Mouse (Mus musculus) forebrain, embryonic 16.5 days (tissue): ENCODE results near the gene Coil. TPM values are rescaled to one million over a fixed set of nuclear protein-coding genes. Genes with fewer than 3 reads are reported as not detected.

Experiments used
- ATAC-seq: fragments of 200-750 bp; cut with Nextera tagmentation; 2 replicates; pipeline ENCODE4 v1.8.0; 2017; ENCODE audit warnings: mild to moderate bottlenecking, moderate library complexity
- H3K27ac ChIP-seq: fragments of 300-500 bp; sonication (generic); 2 replicates; pipeline ENCODE4 v1.5.1; 2014; ENCODE audit warnings: low read length, control low read depth
- H3K27me3 ChIP-seq: fragments of 300-500 bp; sonication (generic); replicated peaks from 2 replicates; pipeline ENCODE4 v1.6.1; 2014; ENCODE audit warnings: low read length; ENCODE audit not compliant: control insufficient read depth, insufficient read depth
- H3K36me3 ChIP-seq: fragments of 300-500 bp; sonication (generic); 2 replicates; pipeline ENCODE4 v1.6.1; 2014; ENCODE audit not compliant: control insufficient read depth, insufficient read depth
- H3K4me1 ChIP-seq: fragments of 300-500 bp; sonication (generic); replicated peaks from 2 replicates; pipeline ENCODE4 v1.6.1; 2014; ENCODE audit warnings: low read length; ENCODE audit not compliant: control insufficient read depth, insufficient read depth
- H3K4me2 ChIP-seq: fragments of 300-500 bp; sonication (generic); 2 replicates; pipeline ENCODE4 v1.6.1; 2014; ENCODE audit warnings: mild to moderate bottlenecking, low read length, control low read depth
- H3K4me3 ChIP-seq: fragments of 300-500 bp; sonication (generic); replicated peaks from 2 replicates; pipeline ENCODE4 v1.5.1; 2014; ENCODE audit warnings: mild to moderate bottlenecking, low read length, control low read depth
- H3K9ac ChIP-seq: fragments of 300-500 bp; sonication (generic); replicated peaks from 2 replicates; pipeline ENCODE4 v1.6.1; 2014; ENCODE audit warnings: low read depth, low read length, control low read depth
- H3K9me3 ChIP-seq: fragments of 300-500 bp; sonication (generic); 2 replicates; pipeline ENCODE4 v1.6.1; 2016; ENCODE audit warnings: low read length; ENCODE audit not compliant: control insufficient read depth
- WGBS: fragments of 180-500 bp; shearing (Covaris S2); extraction: QIAGEN DNeasy Blood & Tissue Kit; methylation state at CpG from one replicate; pipeline ENCODE4 v1.1.7; 2014; 5-methylcytosine and 5-hydroxymethylcytosine counted together
- polyA plus RNA-seq: library from polyadenylated mRNA; unstranded; fragments of >200 nt; fragmentation: Nextera tagmentation; extraction: Ambion mirVana; gene quantifications from 2 replicates; pipeline ENCODE4 v1.2.1, GENCODE M21; 2015

Coil gene
- polyA plus RNA-seq, result 27.1 and 28.1 TPM in 2 replicates

DNA sequence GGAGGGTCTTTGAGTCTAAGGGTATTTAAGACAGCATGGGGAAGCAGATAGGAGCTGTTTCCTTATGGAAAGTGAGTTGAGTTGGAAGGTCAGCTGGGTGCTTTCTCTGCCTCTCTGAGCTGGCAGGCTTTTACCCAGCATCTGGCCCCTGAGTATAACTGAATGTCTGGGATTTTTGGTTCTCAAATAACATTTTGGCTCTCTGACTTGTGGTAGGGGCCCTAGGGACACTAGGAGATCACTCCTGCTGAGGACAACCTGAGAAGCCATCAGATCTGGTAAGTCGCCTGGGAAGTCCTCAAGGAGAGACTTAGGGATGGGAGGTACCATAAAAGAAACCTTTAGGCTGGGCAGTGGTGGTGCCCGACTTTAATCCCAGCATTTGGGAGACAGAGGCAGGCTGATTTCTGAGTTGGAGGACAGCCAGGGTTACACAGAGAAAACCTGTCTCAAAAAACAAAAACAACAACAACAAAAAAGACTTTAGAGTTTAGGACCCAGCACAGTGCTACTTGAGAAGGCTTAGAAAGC, at the start of gene Coil:
Gene Coil (plus strand): TSS at position 51 of the 531 bp plus-strand sequence.
- Histone ChIP-seq H3K4me3 (no peak within 1 kb of the TSS), H3K27me3 (no peaks in the 10 kb centered on the region), H3K4me2 (no peak within 1 kb of the TSS), H3K27ac (no peak within 1 kb of the TSS), H3K9ac (no peak within 1 kb of the TSS), H3K9me3 (no peaks in the 10 kb centered on the region), H3K36me3 (no peaks in the 10 kb centered on the region), H3K4me1 (peaks cover 7% of the 10 kb centered on the region; the same call in 1 of the 2 replicates)
- ATAC-seq, result no peak
- WGBS, result 42% methylated on average over 2 of the region's 2 CpGs

- no peaks in the 10 kb centered on the region for H3K27me3 ChIP-seq
- 96% methylated on average over 5 of the region's 5 CpGs for WGBS
- no peak overlapping the region for H3K9ac ChIP-seq
- no peak overlapping the region for H3K4me3 ChIP-seq
- peaks cover 15% of the 10 kb centered on the region for H3K36me3 ChIP-seq
- no peak overlapping the region for H3K27ac ChIP-seq
- H3K4me1 ChIP-seq, result no peaks in the 10 kb centered on the region
- no peak overlapping the region for H3K4me2 ChIP-seq
- no peaks in the 10 kb centered on the region for H3K9me3 ChIP-seq
- no peak for ATAC-seq
Measured at GRCm38 (mm10) chr11:88926566-88926965, 43.5 kb upstream of the Coil start.

DNA sequence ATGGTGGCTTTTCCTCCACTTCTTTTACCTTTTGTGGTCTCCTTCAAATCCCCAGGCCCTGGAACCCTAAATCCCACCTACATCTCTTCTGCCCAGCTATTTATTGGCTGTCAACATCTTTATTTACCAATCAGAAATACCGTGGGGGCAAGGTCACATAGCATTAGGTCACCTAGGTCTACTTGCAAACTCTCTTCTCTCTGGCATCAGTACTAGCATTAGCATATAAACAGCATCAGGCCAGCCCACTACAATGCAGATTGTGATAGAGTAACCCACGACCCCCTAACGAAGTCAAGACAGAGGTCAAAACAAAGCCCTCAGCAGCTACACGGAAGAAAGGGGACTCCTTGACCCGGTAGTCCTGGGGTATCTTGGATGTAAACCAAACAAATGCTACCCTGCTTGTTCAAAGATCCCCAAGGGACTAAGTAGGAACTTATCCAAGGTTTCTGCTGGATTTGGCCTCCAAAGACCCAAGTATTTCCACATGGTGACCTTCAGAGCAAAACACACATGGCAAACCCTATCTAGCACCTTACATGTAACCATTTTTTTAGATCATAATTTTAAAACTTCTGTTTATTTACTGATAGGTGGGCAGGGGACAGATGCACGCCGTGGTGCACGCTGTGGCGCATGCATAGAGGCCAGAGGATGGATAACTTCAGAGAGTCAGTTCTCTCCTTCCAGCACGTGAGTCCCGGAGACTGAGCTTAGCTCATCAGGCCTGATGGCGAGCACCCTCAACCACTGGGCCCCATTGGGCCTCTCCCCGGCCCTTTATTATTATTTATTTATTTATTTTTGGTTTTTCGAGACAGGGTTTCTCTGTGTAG, 38.1 kb upstream of the Coil start:
- Histone ChIP-seq H3K9ac (no peak overlapping the region), H3K36me3 (peaks cover 9% of the 10 kb centered on the region), H3K4me1 (no peaks in the 10 kb centered on the region), H3K27ac (no peak overlapping the region), H3K4me2 (no peak overlapping the region), H3K27me3 (no peaks in the 10 kb centered on the region), H3K9me3 (no peaks in the 10 kb centered on the region), H3K4me3 (no peak overlapping the region)
- ATAC-seq, result no peak
- WGBS, result 78% methylated on average over 14 of the region's 14 CpGs

GRCm38 (mm10) chr11:88933030-88933429, 37.0 kb upstream of the Coil start:
- no peak overlapping the region for H3K27ac ChIP-seq
- no peak overlapping the region for H3K4me3 ChIP-seq
- no peaks in the 10 kb centered on the region for H3K27me3 ChIP-seq
- ATAC-seq, result no peak
- 93% methylated on average over 9 of the region's 9 CpGs for WGBS
- no peaks in the 10 kb centered on the region for H3K9me3 ChIP-seq
- peaks cover 9% of the 10 kb centered on the region for H3K36me3 ChIP-seq
- no peaks in the 10 kb centered on the region for H3K4me1 ChIP-seq
- no peak overlapping the region for H3K4me2 ChIP-seq
- no peak overlapping the region for H3K9ac ChIP-seq

GRCm38 (mm10) chr11:88934089-88935000, 35.7 kb upstream of the Coil start:
- Histone ChIP-seq H3K4me1 (no peaks in the 10 kb centered on the region), H3K4me3 (no peak overlapping the region), H3K36me3 (peaks cover 10% of the 10 kb centered on the region), H3K9ac (no peak overlapping the region), H3K27ac (no peak overlapping the region), H3K4me2 (no peak overlapping the region), H3K27me3 (no peaks in the 10 kb centered on the region), H3K9me3 (no peaks in the 10 kb centered on the region)
- no peak for ATAC-seq
- 95% methylated on average over 19 of the region's 19 CpGs for WGBS

DNA sequence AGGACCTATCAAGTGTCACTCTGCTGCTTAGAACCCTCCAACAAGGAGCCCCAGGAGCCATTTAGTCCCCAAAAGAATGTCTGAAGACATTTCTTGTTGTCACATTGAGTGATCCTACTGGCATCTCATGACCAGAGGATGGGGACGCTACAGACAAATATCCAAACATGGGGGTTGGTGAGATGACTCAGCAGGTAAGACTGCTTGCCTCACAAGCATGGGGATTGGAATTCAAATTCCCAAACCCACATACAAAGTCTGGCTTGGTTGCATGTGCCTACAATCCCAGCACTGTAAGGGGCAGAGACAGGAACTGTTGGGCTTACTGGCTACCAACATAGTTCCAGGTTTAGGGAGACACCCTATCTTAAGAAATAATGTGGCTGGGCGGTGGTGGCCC, 32.2 kb upstream of the Coil start:
- no peak for ATAC-seq
- WGBS, result 83% methylated on average over 2 of the region's 2 CpGs

DNA sequence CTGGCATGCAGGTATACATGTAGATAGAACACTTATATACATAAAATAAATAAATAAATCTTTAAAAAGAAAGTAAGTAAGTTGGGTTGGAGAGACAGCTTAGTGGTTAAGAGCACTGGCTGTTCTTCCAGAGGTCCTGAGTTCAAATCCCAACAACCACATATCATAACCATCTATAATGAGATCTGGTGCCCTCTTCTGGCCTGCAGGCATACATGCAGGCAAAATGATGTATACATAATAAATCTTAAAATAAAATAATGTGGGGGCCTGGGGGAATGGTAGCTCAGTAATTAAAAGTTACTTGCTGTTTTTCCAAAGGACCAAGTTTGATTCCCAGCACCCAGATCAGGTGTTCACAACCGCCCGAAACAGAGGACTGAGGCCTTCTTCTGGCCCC, 31.3 kb upstream of the Coil start:
- no peak overlapping the region for H3K4me2 ChIP-seq
- H3K9me3 ChIP-seq, result no peaks in the 10 kb centered on the region
- ATAC-seq, result no peak
- H3K9ac ChIP-seq, result no peak overlapping the region
- no peak overlapping the region for H3K4me3 ChIP-seq
- H3K4me1 ChIP-seq, result no peaks in the 10 kb centered on the region
- H3K27ac ChIP-seq, result no peak overlapping the region
- peaks cover 6% of the 10 kb centered on the region; the same call in 1 of the 2 replicates for H3K36me3 ChIP-seq
- H3K27me3 ChIP-seq, result no peaks in the 10 kb centered on the region
- WGBS, result 98% methylated on average over 2 of the region's 2 CpGs

More for the DNA sequence above, 32.2 kb upstream of the Coil start:
- Histone ChIP-seq H3K4me2 (no peak overlapping the region), H3K4me3 (no peak overlapping the region), H3K27me3 (no peaks in the 10 kb centered on the region), H3K9ac (no peak overlapping the region), H3K4me1 (no peaks in the 10 kb centered on the region), H3K9me3 (no peaks in the 10 kb centered on the region), H3K36me3 (peaks cover 10% of the 10 kb centered on the region), H3K27ac (no peak overlapping the region)

DNA sequence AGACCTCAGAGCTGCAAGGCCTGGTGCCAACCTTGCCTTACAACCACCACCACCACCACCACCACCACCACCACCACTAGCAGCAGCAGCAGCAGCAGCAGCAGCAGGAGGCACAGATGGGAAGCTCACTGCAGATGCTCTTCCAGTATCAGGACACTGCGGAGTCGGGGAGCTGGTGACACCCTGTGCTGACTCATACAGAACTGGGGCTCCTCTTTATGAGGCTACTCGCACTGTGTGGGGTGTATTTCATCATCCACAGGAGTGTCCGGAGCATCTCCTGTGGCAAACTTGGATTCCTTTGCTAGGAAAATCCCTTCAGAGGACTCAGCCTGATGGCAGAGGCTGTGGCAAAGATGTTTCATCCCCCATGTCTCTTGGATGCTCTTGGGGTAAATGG, 30.4 kb upstream of the Coil start:
- H3K36me3 ChIP-seq, result peaks cover 7% of the 10 kb centered on the region; the same call in 1 of the 2 replicates
- H3K4me3 ChIP-seq, result no peak overlapping the region
- no peak overlapping the region for H3K27ac ChIP-seq
- H3K27me3 ChIP-seq, result no peaks in the 10 kb centered on the region
- no peaks in the 10 kb centered on the region for H3K4me1 ChIP-seq
- no peak overlapping the region for H3K9ac ChIP-seq
- ATAC-seq, result no peak
- no peaks in the 10 kb centered on the region for H3K9me3 ChIP-seq
- 92% methylated on average over 4 of the region's 4 CpGs for WGBS
- no peak overlapping the region for H3K4me2 ChIP-seq

- Histone ChIP-seq H3K9me3 (no peaks in the 10 kb centered on the region), H3K4me2 (no peak overlapping the region), H3K36me3 (peaks cover 10% of the 10 kb centered on the region; the same call in 1 of the 2 replicates), H3K4me1 (no peaks in the 10 kb centered on the region), H3K9ac (no peak overlapping the region), H3K27ac (no peak overlapping the region), H3K4me3 (no peak overlapping the region), H3K27me3 (no peaks in the 10 kb centered on the region)
- WGBS, result 82% methylated on average over 12 of the region's 12 CpGs
- no peak for ATAC-seq
Measured at GRCm38 (mm10) chr11:88941489-88941888, 28.6 kb upstream of the Coil start.
